Mouse (Mus musculus) CH12.LX (cell line): ENCODE data around the gene Pkn2.

Source experiments
- CTCF ChIP-seq, 2 experiments: IDR thresholded peaks in 1 of 2; conservative IDR thresholded peaks in 1 of 2; 2 replicates each; pipeline ENCODE4 v1.5.1; 2011 to 2012; ENCODE audit warnings: low read depth in 2 of 2, low read length in 2 of 2, improper control_type of control experiment in 1 of 2, inconsistent platforms in 1 of 2, mild to moderate bottlenecking in 1 of 2, moderate library complexity in 1 of 2
- MAFK ChIP-seq: IDR thresholded peaks from 2 replicates; pipeline ENCODE4 v1.6.1; 2011; ENCODE audit warnings: low read length, improper control_type of control experiment; ENCODE audit not compliant: insufficient replicate concordance
- MYC ChIP-seq: IDR thresholded peaks from 2 replicates; pipeline ENCODE4 v1.6.1; 2011; ENCODE audit warnings: low read depth, mild to moderate bottlenecking, improper control_type of control experiment, low read length
- NRF1 ChIP-seq: IDR thresholded peaks from 2 replicates; pipeline ENCODE4 v1.6.1; 2014; ENCODE audit warnings: low read depth, mild to moderate bottlenecking, inconsistent platforms, low read length, improper control_type of control experiment, moderate library complexity
- POLR2A ChIP-seq: IDR thresholded peaks from 2 replicates; pipeline ENCODE4 v1.6.1; 2011; ENCODE audit warnings: low read depth, mild to moderate bottlenecking, improper control_type of control experiment, low read length
- SMC3 ChIP-seq: IDR thresholded peaks from 2 replicates; pipeline ENCODE4 v1.6.1; 2011; ENCODE audit warnings: low read depth, low read length, improper control_type of control experiment
- USF1 ChIP-seq: IDR thresholded peaks from 2 replicates; pipeline ENCODE4 v1.6.1; 2014; ENCODE audit warnings: low read depth, mild to moderate bottlenecking, inconsistent platforms, low read length, improper control_type of control experiment

GRCm38 (mm10) chr3:142811582-142811981, 70.2 kb downstream of the Pkn2 start:
- TF ChIP-seq MAFK (no peak), USF1 (no peak), SMC3 (no peak), MYC (no peak), POLR2A (no peak), CTCF (conservative IDR thresholded peaks at IDR 0.05 in 1 of 2, IDR thresholded peaks at IDR 0.05 in 1 of 2; ENCODE audit: low read depth in 2 of 2, low read length in 2 of 2) (no peak), NRF1 (no peak)
